Mouse (Mus musculus): ENCODE measurements around the gene Olfr9. TPM values are rescaled to one million over a fixed set of nuclear protein-coding genes. Genes with fewer than 3 reads are reported as not detected.
"Not testable (repeated sequence)": the region's sequence is repeated elsewhere in the genome, so short reads cannot be mapped to it uniquely, and the experiment has no call there.

Gene Olfr9
- polyA plus RNA-seq (2016; fragmentation: Nextera tagmentation; extraction: Ambion mirVana), result not detected in 2 replicates

GRCm38 (mm10) chr10:128989131-128989530 is at the start of gene Olfr9:
TSS of gene Olfr9 (plus strand) at chr10:128989431.
- not testable (repeated sequence) for H3K4me2 ChIP-seq (replicated peaks); H3K4me3 ChIP-seq; H3K27me3 ChIP-seq (replicated peaks); H3K9me3 ChIP-seq; H3K4me1 ChIP-seq; H3K36me3 ChIP-seq; H3K9ac ChIP-seq; H3K27ac ChIP-seq; ATAC-seq (ENCODE audit: low FRiP score, low read depth)
- WGBS, result 86% methylated on average over 1 of the region's 1 CpGs

DNA sequence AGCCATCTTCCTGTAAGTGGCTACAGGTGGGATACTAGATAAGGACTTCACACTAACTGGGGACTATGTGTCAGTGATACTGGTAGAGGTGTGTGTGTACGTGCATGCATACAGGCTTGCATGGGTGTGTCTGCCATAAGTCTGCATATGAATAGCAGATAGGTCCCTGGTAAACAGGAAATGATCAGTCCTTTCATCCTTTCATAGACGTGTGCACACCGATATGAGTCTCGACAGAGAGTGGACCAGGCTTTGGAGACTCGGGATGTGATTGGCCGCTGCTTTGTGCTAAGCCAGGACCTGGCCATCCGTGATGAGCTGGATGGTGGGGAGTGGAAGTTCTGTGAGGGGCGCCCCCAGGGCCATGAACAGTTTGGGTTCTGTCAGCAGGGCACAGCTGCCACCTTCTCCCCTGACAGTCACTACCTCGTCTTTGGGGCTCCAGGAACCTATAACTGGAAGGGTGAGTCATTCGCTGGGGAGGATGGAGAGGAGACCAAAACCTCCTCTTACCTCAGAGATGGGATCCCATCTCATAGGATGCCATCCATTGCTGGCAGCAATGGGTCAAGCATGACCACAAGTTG is 48.7 kb upstream of the Olfr9 start:
- H3K9me3 ChIP-seq, result no peaks in the 10 kb centered on the region
- no peak overlapping the region for H3K27ac ChIP-seq
- H3K36me3 ChIP-seq, result no peaks in the 10 kb centered on the region
- H3K4me1 ChIP-seq, result no peaks in the 10 kb centered on the region
- H3K27me3 ChIP-seq (replicated peaks), result peaks cover 7% of the 10 kb centered on the region; the same call in 1 of the 2 replicates
- H3K9ac ChIP-seq, result no peak overlapping the region
- ATAC-seq (ENCODE audit: low FRiP score, low read depth), result no peak
- H3K4me3 ChIP-seq, result no peak overlapping the region
- H3K4me2 ChIP-seq (replicated peaks), result no peak overlapping the region
- 87% methylated on average over 10 of the region's 10 CpGs for WGBS

DNA sequence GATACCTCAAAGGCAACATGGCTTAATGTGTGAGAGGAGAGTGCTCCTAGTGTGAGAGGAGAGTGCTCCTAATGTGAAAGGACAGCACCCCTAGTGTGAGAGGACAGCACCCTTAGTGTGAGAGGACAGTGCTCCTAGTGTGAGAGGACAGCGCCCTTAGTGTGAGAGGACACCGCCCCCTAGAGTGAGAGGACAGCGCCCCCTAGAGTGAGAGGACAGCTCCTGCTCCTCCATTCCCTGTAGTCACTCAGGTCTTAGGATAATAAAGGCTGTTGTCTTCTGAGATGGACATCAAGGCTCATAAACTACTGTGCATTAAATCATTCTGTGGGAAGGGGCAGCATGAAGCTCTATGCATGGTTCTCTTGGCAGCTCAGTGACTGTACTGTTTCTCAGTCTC is 43.6 kb upstream of the Olfr9 start:
- H3K27me3 ChIP-seq (replicated peaks), result no peaks in the 10 kb centered on the region
- no peak for ATAC-seq (ENCODE audit: low FRiP score, low read depth)
- H3K4me2 ChIP-seq (replicated peaks), result no peak overlapping the region
- no peak overlapping the region for H3K9ac ChIP-seq
- no peaks in the 10 kb centered on the region for H3K4me1 ChIP-seq
- no peaks in the 10 kb centered on the region for H3K36me3 ChIP-seq
- H3K27ac ChIP-seq, result no peak overlapping the region
- H3K9me3 ChIP-seq, result no peaks in the 10 kb centered on the region
- no peak overlapping the region for H3K4me3 ChIP-seq
- 22% methylated on average over 3 of the region's 3 CpGs for WGBS

DNA sequence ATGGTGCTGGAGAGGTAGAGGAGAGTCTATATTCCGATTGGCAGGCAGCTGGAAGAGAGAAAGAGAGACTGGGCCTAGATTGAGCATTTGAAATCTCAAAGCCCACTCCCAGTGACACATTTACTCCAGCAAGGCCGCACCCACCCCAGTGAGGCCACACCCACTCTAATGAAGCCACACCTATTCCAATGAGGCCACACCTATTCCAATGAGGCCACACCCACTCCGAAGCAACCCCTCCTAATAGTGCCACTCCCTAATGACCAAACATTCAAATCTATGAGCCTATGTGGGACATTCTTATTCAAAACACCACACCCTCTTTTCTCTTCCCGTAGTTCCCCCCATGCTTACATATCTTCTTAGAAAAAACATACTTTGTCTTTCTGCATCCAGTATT is 41.7 kb upstream of the Olfr9 start:
- H3K4me2 ChIP-seq (replicated peaks), result no peak overlapping the region
- H3K36me3 ChIP-seq, result no peaks in the 10 kb centered on the region
- H3K9me3 ChIP-seq, result no peaks in the 10 kb centered on the region
- no peak overlapping the region for H3K27ac ChIP-seq
- no peaks in the 10 kb centered on the region for H3K27me3 ChIP-seq (replicated peaks)
- WGBS, result 88% methylated on average over 4 of the region's 4 CpGs
- no peak overlapping the region for H3K9ac ChIP-seq
- no peak overlapping the region for H3K4me3 ChIP-seq
- no peaks in the 10 kb centered on the region for H3K4me1 ChIP-seq
- ATAC-seq (ENCODE audit: low FRiP score, low read depth), result no peak

DNA sequence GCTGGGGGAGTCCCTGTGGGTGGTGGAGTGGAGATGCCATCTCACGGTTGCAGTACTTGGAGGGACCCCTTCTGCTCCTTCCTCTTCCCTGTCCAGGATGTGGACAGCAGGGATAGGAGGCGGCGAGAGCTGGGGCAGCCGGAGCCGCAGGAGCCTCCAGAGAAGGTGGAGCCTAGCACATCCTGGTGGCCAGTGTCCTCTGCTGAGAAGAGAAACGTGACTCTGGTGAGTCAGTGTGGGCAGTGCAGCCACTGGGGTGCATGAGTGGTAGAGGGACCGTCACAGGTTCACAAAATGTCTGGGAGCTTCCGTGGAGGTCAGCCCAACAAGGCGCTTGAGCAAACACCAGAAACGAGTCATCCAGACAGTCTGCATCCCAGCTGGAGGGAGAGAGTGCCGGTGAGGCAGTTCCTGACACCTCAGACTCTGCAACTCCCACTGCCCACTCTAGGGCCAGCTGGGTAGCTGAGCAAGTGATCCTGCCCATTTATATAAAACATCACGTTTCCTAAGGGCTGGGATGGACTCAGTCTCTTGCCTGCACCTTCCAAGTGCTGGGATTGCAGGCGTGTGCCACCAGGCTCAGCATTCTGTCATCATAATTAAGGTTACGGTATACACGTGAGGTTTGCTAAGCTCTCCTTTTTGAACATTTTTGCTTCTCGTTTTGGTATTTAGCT is 38.9 kb upstream of the Olfr9 start:
- WGBS, result 75% methylated on average over 16 of the region's 16 CpGs
- no peaks in the 10 kb centered on the region for H3K4me1 ChIP-seq
- no peaks in the 10 kb centered on the region for H3K36me3 ChIP-seq
- no peak overlapping the region for H3K9ac ChIP-seq
- no peaks in the 10 kb centered on the region for H3K27me3 ChIP-seq (replicated peaks)
- H3K27ac ChIP-seq, result no peak overlapping the region
- H3K4me3 ChIP-seq, result no peak overlapping the region
- H3K9me3 ChIP-seq, result no peaks in the 10 kb centered on the region
- H3K4me2 ChIP-seq (replicated peaks), result no peak overlapping the region
- no peak for ATAC-seq (ENCODE audit: low FRiP score, low read depth)

- Histone ChIP-seq H3K4me2 (replicated peaks) (no peak overlapping the region), H3K4me1 (no peaks in the 10 kb centered on the region), H3K36me3 (no peaks in the 10 kb centered on the region), H3K27ac (no peak overlapping the region), H3K27me3 (replicated peaks) (no peaks in the 10 kb centered on the region), H3K9me3 (no peaks in the 10 kb centered on the region), H3K4me3 (no peak overlapping the region), H3K9ac (no peak overlapping the region)
- no peak for ATAC-seq (ENCODE audit: low FRiP score, low read depth)
- 81% methylated on average over 10 of the region's 10 CpGs for WGBS
These were observed 30.9 kb upstream of the Olfr9 start for GRCm38 (mm10) chr10:128958340-128958739.

DNA sequence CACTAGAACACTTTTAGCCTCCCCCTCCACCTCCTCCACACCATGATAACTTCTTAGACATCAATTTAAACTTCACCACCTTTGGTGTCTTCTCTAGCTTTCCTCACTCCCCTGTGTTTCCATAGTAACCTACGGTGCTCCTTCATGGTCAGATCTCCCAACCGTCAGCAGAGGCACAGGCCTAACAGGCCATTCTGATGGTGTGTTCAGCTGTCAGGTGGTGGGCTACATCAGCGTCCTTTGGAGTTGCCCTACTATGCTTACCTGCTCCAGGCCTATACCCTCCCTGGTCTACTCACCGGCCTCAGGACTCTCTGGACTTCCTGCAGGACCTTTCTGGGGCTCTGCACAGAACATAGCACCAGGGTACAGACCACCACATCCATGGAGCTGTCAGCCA is 29.1 kb upstream of the Olfr9 start:
- no peaks in the 10 kb centered on the region for H3K36me3 ChIP-seq
- H3K4me3 ChIP-seq, result no peak overlapping the region
- no peaks in the 10 kb centered on the region for H3K4me1 ChIP-seq
- WGBS, result 78% methylated on average over 4 of the region's 4 CpGs
- no peak overlapping the region for H3K9ac ChIP-seq
- no peaks in the 10 kb centered on the region for H3K27me3 ChIP-seq (replicated peaks)
- no peak for ATAC-seq (ENCODE audit: low FRiP score, low read depth)
- H3K9me3 ChIP-seq, result no peaks in the 10 kb centered on the region
- no peak overlapping the region for H3K4me2 ChIP-seq (replicated peaks)
- H3K27ac ChIP-seq, result no peak overlapping the region

DNA sequence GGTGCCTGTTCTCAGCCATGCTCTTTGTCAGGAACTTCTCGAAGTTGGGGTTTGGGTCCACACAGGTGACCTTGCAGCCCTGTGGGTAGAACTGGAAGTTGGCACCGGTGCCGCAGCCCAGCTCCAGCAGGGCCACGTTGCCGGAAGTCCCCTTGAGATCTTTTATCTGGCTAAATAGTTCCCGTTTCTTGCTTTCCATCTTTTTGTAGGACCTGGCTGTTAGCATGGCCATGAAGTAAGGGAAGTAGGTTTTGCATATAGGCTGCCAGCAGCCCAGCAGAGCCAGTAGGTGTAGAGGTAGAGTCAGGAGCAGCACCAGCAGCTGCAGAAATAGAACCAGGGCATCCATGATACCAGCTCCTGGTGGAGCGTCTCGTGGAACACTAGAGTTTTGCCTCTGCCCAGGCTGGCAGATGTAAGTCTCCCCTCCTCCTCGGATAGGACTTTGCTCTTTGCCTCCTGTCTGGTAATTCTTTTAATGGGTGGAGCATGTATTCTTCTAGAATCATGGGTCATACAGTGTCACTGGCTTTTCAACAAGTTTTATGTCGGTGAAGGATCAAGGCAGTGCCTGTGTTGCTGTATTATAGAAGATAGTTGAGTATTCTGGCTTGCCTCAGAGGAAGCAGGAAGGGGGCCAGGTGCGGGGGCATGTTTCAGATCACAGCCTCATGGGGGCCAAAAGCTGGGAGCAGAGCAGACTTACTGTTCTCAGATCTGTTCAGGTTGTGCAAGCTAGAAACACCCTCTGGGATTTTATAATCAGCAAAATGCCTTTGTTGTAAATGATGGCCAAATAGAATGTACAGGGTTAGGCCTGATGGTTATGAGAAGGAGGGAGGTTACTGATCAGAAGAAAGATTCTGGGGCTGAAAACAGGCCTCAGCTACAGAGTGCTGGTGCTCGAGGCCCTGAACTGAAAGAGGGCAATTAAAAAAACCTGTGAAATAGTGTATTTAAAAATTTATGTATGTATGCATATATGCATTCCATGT is 28.3 kb upstream of the Olfr9 start, which contains the start of gene Mettl7b:
Gene Mettl7b (minus strand): TSS at position 399 of the 995 bp plus-strand sequence.
- Histone ChIP-seq H3K4me2 (replicated peaks) (no peak within 1 kb of the TSS), H3K27me3 (replicated peaks) (no peaks in the 10 kb centered on the region), H3K36me3 (no peaks in the 10 kb centered on the region), H3K4me1 (no peaks in the 10 kb centered on the region), H3K4me3 (no peak within 1 kb of the TSS), H3K9ac (no peak within 1 kb of the TSS), H3K27ac (no peak within 1 kb of the TSS), H3K9me3 (no peaks in the 10 kb centered on the region)
- ATAC-seq (ENCODE audit: low FRiP score, low read depth), result no peak
- 84% methylated on average over 12 of the region's 12 CpGs for WGBS

DNA sequence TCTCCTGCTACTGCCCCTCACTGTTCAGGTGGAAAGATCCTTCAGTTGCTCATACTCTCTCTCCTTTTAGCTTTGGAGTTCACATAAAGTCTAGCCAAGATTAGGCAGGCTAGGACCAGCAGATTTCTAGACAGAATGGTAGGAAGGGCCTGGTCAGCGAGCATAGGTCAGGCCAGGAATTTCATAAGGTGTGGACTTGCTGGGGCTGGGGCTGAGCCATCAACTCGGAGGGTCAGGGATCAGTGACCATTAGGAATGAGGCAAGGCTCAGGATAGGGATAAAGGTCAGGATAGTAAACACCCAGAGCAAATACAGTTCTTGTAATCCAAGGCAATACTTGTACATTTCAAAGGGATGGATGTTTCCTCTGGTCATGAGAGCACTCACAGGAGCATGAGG is 24.3 kb upstream of the Olfr9 start:
- no peak overlapping the region for H3K9ac ChIP-seq
- ATAC-seq (ENCODE audit: low FRiP score, low read depth), result no peak
- 73% methylated on average over 2 of the region's 2 CpGs for WGBS

DNA sequence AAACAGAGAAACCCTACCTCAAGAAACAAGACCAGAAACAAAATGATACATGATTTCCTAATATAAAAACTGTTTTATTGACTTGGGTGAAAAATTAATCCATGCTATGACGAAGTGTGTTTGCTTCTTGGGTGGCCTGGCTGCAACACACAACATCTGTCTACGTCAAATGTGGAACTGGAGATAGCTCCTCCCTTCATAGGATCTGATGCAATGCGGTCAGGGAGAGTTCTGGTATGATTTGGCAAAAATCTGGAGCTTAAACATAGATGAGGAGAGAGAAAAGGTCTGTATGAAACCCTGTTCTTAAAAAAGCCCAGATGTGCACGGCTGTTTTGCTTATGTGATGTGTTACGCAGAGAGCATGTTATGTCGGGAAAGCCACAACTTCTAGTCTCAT is 23.4 kb upstream of the Olfr9 start:
- Histone ChIP-seq H3K27ac (no peak overlapping the region), H3K4me1 (no peaks in the 10 kb centered on the region), H3K36me3 (no peaks in the 10 kb centered on the region), H3K4me2 (replicated peaks) (no peak overlapping the region), H3K9me3 (no peaks in the 10 kb centered on the region), H3K9ac (no peak overlapping the region), H3K27me3 (replicated peaks) (no peaks in the 10 kb centered on the region), H3K4me3 (no peak overlapping the region)
- WGBS, result 91% methylated on average over 6 of the region's 6 CpGs
- ATAC-seq (ENCODE audit: low FRiP score, low read depth), result no peak

More for the DNA sequence above, 24.3 kb upstream of the Olfr9 start:
- Histone ChIP-seq H3K36me3 (no peaks in the 10 kb centered on the region), H3K27me3 (replicated peaks) (no peaks in the 10 kb centered on the region), H3K4me3 (no peak overlapping the region), H3K4me2 (replicated peaks) (no peak overlapping the region), H3K9me3 (no peaks in the 10 kb centered on the region), H3K4me1 (no peaks in the 10 kb centered on the region), H3K27ac (no peak overlapping the region)

DNA sequence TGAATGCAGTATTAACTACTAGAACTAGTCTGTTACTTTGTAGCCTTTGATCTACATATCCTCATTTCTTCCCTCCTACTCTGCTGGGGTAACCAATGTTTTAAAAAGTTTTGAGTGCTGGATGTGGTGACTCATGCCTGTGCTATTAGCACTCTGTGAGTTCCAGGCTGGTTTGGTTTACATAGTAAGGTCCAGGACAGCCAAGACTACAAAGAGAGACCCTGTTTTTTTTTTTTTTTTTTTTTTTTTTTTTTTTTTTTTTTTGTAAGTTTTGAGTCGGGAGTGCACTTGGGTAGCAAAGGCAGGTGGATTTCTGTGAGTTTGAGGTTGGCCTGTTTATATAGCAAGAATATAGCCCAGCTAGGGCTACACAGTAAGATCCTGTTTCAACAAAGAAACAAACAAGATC is 20.9 kb upstream of the Olfr9 start:
- Histone ChIP-seq H3K36me3 (no peaks in the 10 kb centered on the region), H3K27ac (no peak overlapping the region), H3K4me2 (replicated peaks) (no peak overlapping the region), H3K4me1 (no peaks in the 10 kb centered on the region), H3K9me3 (no peaks in the 10 kb centered on the region), H3K4me3 (no peak overlapping the region), H3K9ac (no peak overlapping the region), H3K27me3 (replicated peaks) (no peaks in the 10 kb centered on the region)
- 44% methylated on average over 1 of the region's 1 CpGs for WGBS
- no peak for ATAC-seq (ENCODE audit: low FRiP score, low read depth)

DNA sequence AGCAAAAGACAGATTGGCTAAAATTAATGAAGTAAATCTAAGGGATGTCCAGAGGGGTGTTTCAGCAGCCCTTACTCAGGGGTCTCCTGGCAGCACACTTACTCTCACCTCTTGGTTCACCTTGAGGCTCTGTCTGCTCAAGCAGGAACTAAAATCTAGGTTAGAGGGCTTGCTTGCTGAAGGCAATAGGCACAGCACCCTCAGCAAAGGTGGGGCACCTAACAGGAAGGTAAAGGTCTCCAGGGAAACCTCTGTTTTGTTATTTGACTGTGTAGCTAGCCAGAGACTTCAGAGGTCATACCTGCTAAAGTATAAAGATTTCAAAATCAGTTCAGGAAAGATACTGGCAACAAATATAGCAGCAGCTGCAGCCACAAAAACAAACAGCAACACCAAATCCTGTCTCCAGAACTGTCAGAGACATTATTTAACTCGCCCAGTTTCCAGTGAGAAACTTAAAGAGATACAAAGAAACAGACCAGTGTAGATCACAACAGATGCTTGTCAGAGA is 18.4 kb upstream of the Olfr9 start:
- ATAC-seq (ENCODE audit: low FRiP score, low read depth), result no peak
- no peaks in the 10 kb centered on the region for H3K27me3 ChIP-seq (replicated peaks)
- no peaks in the 10 kb centered on the region for H3K36me3 ChIP-seq
- WGBS, result 53% methylated on average over 1 of the region's 1 CpGs
- H3K9ac ChIP-seq, result no peak overlapping the region
- no peaks in the 10 kb centered on the region for H3K9me3 ChIP-seq
- H3K4me3 ChIP-seq, result no peak overlapping the region
- no peak overlapping the region for H3K27ac ChIP-seq
- H3K4me1 ChIP-seq, result no peaks in the 10 kb centered on the region
- H3K4me2 ChIP-seq (replicated peaks), result no peak overlapping the region

All from neural tube, embryonic 12.5 days (tissue).